Mouse (Mus musculus): ENCODE data around the gene Chd6. TPM values are rescaled to one million over a fixed set of nuclear protein-coding genes. Genes with fewer than 3 reads are reported as not detected.

Chd6 gene
- polyA plus RNA-seq, 2 experiments = 27.5 to 29.3 TPM

- 63% methylated on average over 11 of the region's 11 CpGs for WGBS
- no peak overlapping the region for H3K27ac ChIP-seq (replicated peaks; ENCODE audit: low read depth, low read length)
- H3K9me3 ChIP-seq (ENCODE audit: control insufficient read depth, low read length) = no peaks in the 10 kb centered on the region
- ATAC-seq (ENCODE audit: low FRiP score, low read depth) = no peak
- no peaks in the 10 kb centered on the region for H3K27me3 ChIP-seq (ENCODE audit: control insufficient read depth, insufficient read depth, low read length)
- H3K9ac ChIP-seq (ENCODE audit: low read depth, low read length, severe bottlenecking) = no peak overlapping the region
- no peaks in the 10 kb centered on the region for H3K36me3 ChIP-seq (ENCODE audit: control insufficient read depth, insufficient read depth, low read length)
- no peak for TF ChIP-seq POLR2A (IDR thresholded peaks at IDR 0.05; ENCODE audit: borderline replicate concordance, extremely low read depth, insufficient read depth, insufficient read length)
- H3K4me3 ChIP-seq (replicated peaks; ENCODE audit: low read length) = no peak overlapping the region
- no peak for DNase-seq (ENCODE audit: low spot score)
- no peaks in the 10 kb centered on the region for H3K4me1 ChIP-seq (ENCODE audit: control insufficient read depth, insufficient read depth, low read length)
- H3K4me2 ChIP-seq (replicated peaks; ENCODE audit: low read depth, low read length, severe bottlenecking) = no peak overlapping the region
Measured at GRCm38 (mm10) chr2:161138672-161139536, 30.0 kb upstream of the Chd6 start.

GRCm38 (mm10) chr2:161136999-161137398, 28.1 kb upstream of the Chd6 start:
- DNase-seq (ENCODE audit: low spot score) (no peak), ATAC-seq (ENCODE audit: low FRiP score, low read depth) (no peak)
- H3K9me3 ChIP-seq (ENCODE audit: control insufficient read depth, low read length) = no peaks in the 10 kb centered on the region
- H3K36me3 ChIP-seq (ENCODE audit: control insufficient read depth, insufficient read depth, low read length) = no peaks in the 10 kb centered on the region
- no peak overlapping the region for H3K4me3 ChIP-seq (replicated peaks; ENCODE audit: low read length)
- TF ChIP-seq POLR2A (IDR thresholded peaks at IDR 0.05; ENCODE audit: borderline replicate concordance, extremely low read depth, insufficient read depth, insufficient read length) = no peak
- H3K27ac ChIP-seq (replicated peaks; ENCODE audit: low read depth, low read length) = no peak overlapping the region
- no peak overlapping the region for H3K9ac ChIP-seq (ENCODE audit: low read depth, low read length, severe bottlenecking)
- 72% methylated on average over 3 of the region's 3 CpGs for WGBS
- no peaks in the 10 kb centered on the region for H3K27me3 ChIP-seq (ENCODE audit: control insufficient read depth, insufficient read depth, low read length)
- H3K4me1 ChIP-seq (ENCODE audit: control insufficient read depth, insufficient read depth, low read length) = no peaks in the 10 kb centered on the region
- no peak overlapping the region for H3K4me2 ChIP-seq (replicated peaks; ENCODE audit: low read depth, low read length, severe bottlenecking)

DNA sequence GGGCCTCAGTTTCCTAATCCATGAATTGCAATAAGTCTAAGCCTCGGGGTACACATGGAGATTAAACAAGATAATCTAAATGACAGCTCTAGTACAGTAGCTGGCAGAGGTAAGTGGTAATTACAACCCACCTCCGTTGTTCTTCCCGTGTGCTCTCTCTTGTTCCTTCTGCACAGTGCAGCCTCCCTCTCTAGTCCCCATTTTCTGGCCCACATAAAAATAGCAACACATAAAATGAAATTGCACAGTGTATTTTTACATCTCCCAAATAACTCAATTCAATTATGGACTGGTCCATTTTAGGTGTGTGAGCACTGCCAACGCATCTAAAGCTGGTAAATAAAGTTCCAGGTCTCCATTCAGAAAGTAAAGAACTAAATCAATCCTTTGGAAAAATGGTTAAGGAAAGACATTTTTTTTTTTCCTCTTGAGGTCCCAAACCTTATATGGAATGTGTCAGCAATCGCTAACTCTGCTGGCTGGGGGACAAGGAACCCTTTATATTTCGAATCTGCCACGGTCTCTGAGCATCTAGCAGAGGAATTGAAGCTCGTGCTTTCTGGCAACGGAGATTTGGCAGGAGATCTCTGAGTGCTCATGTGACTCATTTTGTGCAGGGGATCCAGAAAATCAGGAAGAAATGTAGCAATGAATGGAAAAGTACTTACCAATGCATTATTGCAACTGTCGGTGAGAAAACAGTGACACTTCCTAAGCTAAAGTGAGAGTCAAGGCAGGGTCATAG, 19.7 kb upstream of the Chd6 start:
- ATAC-seq (ENCODE audit: low FRiP score, low read depth) (peak; percentile 37; the same call in 1 of the 2 replicates), DNase-seq (ENCODE audit: low spot score) (peak; percentile 67)
- 43% methylated on average over 10 of the region's 10 CpGs for WGBS
- Histone ChIP-seq H3K9ac (ENCODE audit: low read depth, low read length, severe bottlenecking) (no peak overlapping the region), H3K27ac (replicated peaks; ENCODE audit: low read depth, low read length) (0 out of 2 replicates have a peak overlapping the region, but pooled peaks have one; percentile 19), H3K4me2 (replicated peaks; ENCODE audit: low read depth, low read length, severe bottlenecking) (no peak overlapping the region), H3K27me3 (ENCODE audit: control insufficient read depth, insufficient read depth, low read length) (no peaks in the 10 kb centered on the region), H3K4me1 (ENCODE audit: control insufficient read depth, insufficient read depth, low read length) (0 out of 2 replicates have a peak, but pooled peaks cover 11% of the 10 kb centered on the region), H3K9me3 (ENCODE audit: control insufficient read depth, low read length) (no peaks in the 10 kb centered on the region), H3K36me3 (ENCODE audit: control insufficient read depth, insufficient read depth, low read length) (no peaks in the 10 kb centered on the region), H3K4me3 (replicated peaks; ENCODE audit: low read length) (no peak overlapping the region)
- no peak for TF ChIP-seq POLR2A (IDR thresholded peaks at IDR 0.05; ENCODE audit: borderline replicate concordance, extremely low read depth, insufficient read depth, insufficient read length)

DNA sequence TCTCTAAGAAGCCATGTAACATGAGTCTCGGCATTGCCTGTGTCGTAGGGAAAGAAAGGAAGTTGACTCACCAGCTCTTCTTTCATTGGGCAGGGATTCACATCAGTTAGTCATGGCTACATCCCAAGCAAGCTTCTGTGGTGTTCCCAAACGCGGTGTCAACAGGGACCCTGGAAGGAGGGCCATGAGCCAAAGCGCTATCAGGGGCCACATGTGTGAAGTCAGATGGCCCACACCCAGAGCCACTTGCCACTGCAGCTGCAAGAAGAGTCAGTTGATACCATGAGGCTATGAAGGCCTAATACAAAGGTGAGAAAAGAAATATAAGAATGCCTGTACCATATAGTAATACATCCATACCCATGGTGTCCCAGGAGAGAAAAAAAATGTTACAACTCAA, 3.1 kb upstream of the Chd6 start:
- Histone ChIP-seq H3K9me3 (ENCODE audit: control insufficient read depth, low read length) (no peaks in the 10 kb centered on the region), H3K27me3 (ENCODE audit: control insufficient read depth, insufficient read depth, low read length) (no peaks in the 10 kb centered on the region), H3K4me3 (replicated peaks; ENCODE audit: low read length) (no peak overlapping the region), H3K27ac (replicated peaks; ENCODE audit: low read depth, low read length) (no peak overlapping the region), H3K4me1 (ENCODE audit: control insufficient read depth, insufficient read depth, low read length) (peaks cover 12% of the 10 kb centered on the region), H3K36me3 (ENCODE audit: control insufficient read depth, insufficient read depth, low read length) (no peaks in the 10 kb centered on the region), H3K4me2 (replicated peaks; ENCODE audit: low read depth, low read length, severe bottlenecking) (no peak overlapping the region), H3K9ac (ENCODE audit: low read depth, low read length, severe bottlenecking) (no peak overlapping the region)
- ATAC-seq (ENCODE audit: low FRiP score, low read depth) (no peak), DNase-seq (ENCODE audit: low spot score) (no peak)
- WGBS = 85% methylated on average over 5 of the region's 5 CpGs
- TF ChIP-seq POLR2A (IDR thresholded peaks at IDR 0.05; ENCODE audit: borderline replicate concordance, extremely low read depth, insufficient read depth, insufficient read length) = no peak

GRCm38 (mm10) chr2:161109398-161109821, 535 bp upstream of the Chd6 start:
- no peaks in the 10 kb centered on the region for H3K9me3 ChIP-seq (ENCODE audit: control insufficient read depth, low read length)
- TF ChIP-seq POLR2A (IDR thresholded peaks at IDR 0.05; ENCODE audit: borderline replicate concordance, extremely low read depth, insufficient read depth, insufficient read length) = no peak
- H3K27me3 ChIP-seq (ENCODE audit: control insufficient read depth, insufficient read depth, low read length) = no peaks in the 10 kb centered on the region
- 1% methylated on average over 19 of the region's 26 CpGs for WGBS
- peaks cover 19% of the 10 kb centered on the region for H3K4me1 ChIP-seq (ENCODE audit: control insufficient read depth, insufficient read depth, low read length)
- H3K36me3 ChIP-seq (ENCODE audit: control insufficient read depth, insufficient read depth, low read length) = no peaks in the 10 kb centered on the region
- H3K27ac ChIP-seq (replicated peaks; ENCODE audit: low read depth, low read length) = no peak overlapping the region; the same call in 1 of the 2 replicates
- DNase-seq (ENCODE audit: low spot score) (peak; percentile 10), ATAC-seq (ENCODE audit: low FRiP score, low read depth) (no peak; the same call in 1 of the 2 replicates)
- H3K4me2 ChIP-seq (replicated peaks; ENCODE audit: low read depth, low read length, severe bottlenecking) = peak overlapping the region; percentile 89
- peak overlapping the region; percentile 99 for H3K4me3 ChIP-seq (replicated peaks; ENCODE audit: low read length)
- H3K9ac ChIP-seq (ENCODE audit: low read depth, low read length, severe bottlenecking) = peak overlapping the region; percentile 71

Measured in limb, embryonic 14.5 days (tissue).